Mouse (Mus musculus) ZHBTc4 (cell line): Measurements from ENCODE around the gene Scaf4.

Source experiments
- DNase-seq: peaks from one replicate; pipeline ENCODE4 v3.0.0-alpha.2; 2011; ENCODE audit warnings: low read depth, low spot score

Gene Scaf4

GRCm38 (mm10) chr16:90283905-90284891 is at the start of gene Scaf4:
TSS of gene Scaf4 (minus strand) at chr16:90284503.
- peak; percentile 96 for DNase-seq

- DNase-seq = no peak
These were observed 48.2 kb upstream of the Scaf4 start for GRCm38 (mm10) chr16:90332553-90332952.

- DNase-seq = no peak
These were observed 46.7 kb upstream of the Scaf4 start for GRCm38 (mm10) chr16:90330979-90331378.

- DNase-seq = no peak
These were observed 45.2 kb upstream of the Scaf4 start for GRCm38 (mm10) chr16:90329511-90329910.

GRCm38 (mm10) chr16:90322850-90323528 is 38.7 kb upstream of the Scaf4 start:
- peak; percentile 94 for DNase-seq

- DNase-seq = no peak
These were observed 35.0 kb upstream of the Scaf4 start for GRCm38 (mm10) chr16:90319321-90319720.

GRCm38 (mm10) chr16:90318372-90318926 is 34.1 kb upstream of the Scaf4 start:
- no peak for DNase-seq

- peak; percentile 57 for DNase-seq
These were observed 33.5 kb upstream of the Scaf4 start for GRCm38 (mm10) chr16:90317777-90318176.

- DNase-seq = no peak
These were observed 31.6 kb upstream of the Scaf4 start for GRCm38 (mm10) chr16:90315881-90316280.

GRCm38 (mm10) chr16:90312449-90313082 is 28.3 kb upstream of the Scaf4 start:
- DNase-seq = peak; percentile 53

GRCm38 (mm10) chr16:90310488-90311135 is 26.3 kb upstream of the Scaf4 start:
- DNase-seq = peak; percentile 39

- DNase-seq = peak; percentile 97
These were observed 25.5 kb upstream of the Scaf4 start for GRCm38 (mm10) chr16:90309784-90310183.

GRCm38 (mm10) chr16:90303988-90304299 is 19.6 kb upstream of the Scaf4 start:
- no peak for DNase-seq

- no peak for DNase-seq
These were observed 19.1 kb upstream of the Scaf4 start for GRCm38 (mm10) chr16:90303286-90303987.

- peak; percentile 48 for DNase-seq
These were observed 17.4 kb upstream of the Scaf4 start for GRCm38 (mm10) chr16:90301706-90302105.

GRCm38 (mm10) chr16:90300896-90301295 is 16.6 kb upstream of the Scaf4 start:
- DNase-seq = no peak

- peak; percentile 67 for DNase-seq
These were observed 15.3 kb upstream of the Scaf4 start for GRCm38 (mm10) chr16:90299591-90299990.

- DNase-seq = no peak
These were observed 14.4 kb upstream of the Scaf4 start for GRCm38 (mm10) chr16:90298426-90299300.

- peak; percentile 81 for DNase-seq
These were observed 13.4 kb upstream of the Scaf4 start for GRCm38 (mm10) chr16:90297479-90298425.
